Mouse (Mus musculus) spleen, adult 2 months (tissue): ENCODE results near the gene Ina.

Experiments
- CTCF ChIP-seq: fragments of 200-500 bp; IDR thresholded peaks from 2 replicates; pipeline ENCODE4 v1.5.1; 2011; ENCODE audit warnings: mild to moderate bottlenecking, inconsistent platforms; ENCODE audit not compliant: insufficient read depth, insufficient read length, insufficient replicate concordance; ENCODE audit errors: extremely low read depth
- POLR2A ChIP-seq: fragments of 200-500 bp; IDR thresholded peaks from 2 replicates; pipeline ENCODE4 v1.6.1; 2011; ENCODE audit warnings: low read depth, low read length, inconsistent platforms

GRCm38 (mm10) chr19:46983966-46984380 lies 30.5 kb upstream of the Ina start:
- no peak for TF ChIP-seq CTCF
- TF ChIP-seq POLR2A, result no peak
